Mouse (Mus musculus) megakaryocyte, embryonic 14.5 days (primary cell): ENCODE results near the gene Rb1.

ENCODE experiments used
- FLI1 ChIP-seq: IDR thresholded peaks from 2 replicates; pipeline ENCODE4 v1.6.1; 2012; ENCODE audit warnings: low read length, inconsistent platforms, mixed read lengths
- GATA1 ChIP-seq: IDR thresholded peaks from 3 replicates; pipeline ENCODE4 v1.6.1; 2012; ENCODE audit warnings: mixed read lengths, low read length, inconsistent platforms, borderline replicate concordance

- TF ChIP-seq FLI1: no peak
- no peak for TF ChIP-seq GATA1
Observed at GRCm38 (mm10) chr14:73334926-73335805, 9.5 kb upstream of the Rb1 start.
